Mouse (Mus musculus) heart, embryonic 14.5 days (tissue): ENCODE measurements at regions not wholly inside any gene's neighbourhood (a gene's known extent, or its start where the extent isn't known, plus 50 kb on each side); places are given as distances from the start of the nearest gene placed in this dataset.

Experiments used
- ATAC-seq: fragments of 200-750 bp; cut with Nextera tagmentation; 2 replicates; pipeline ENCODE4 v1.8.0; 2017; ENCODE audit warnings: low read depth, moderate TSS enrichment; ENCODE audit not compliant: insufficient number of reproducible peaks, insufficient read depth, low FRiP score
- H3K27ac ChIP-seq, 2 experiments: fragments of 200-500 bp in 1 of 2; fragments of 300-500 bp in 1 of 2; sonication (generic) in 1 of 2; replicated peaks in 1 of 2; 2 replicates each; pipeline ENCODE4 v1.5.1; 2012 to 2014; ENCODE audit warnings: low read depth in 2 of 2, low read length in 2 of 2, control low read depth in 1 of 2, mild to moderate bottlenecking in 1 of 2, mixed read lengths in 1 of 2; ENCODE audit not compliant: control insufficient read depth in 1 of 2, insufficient read depth in 1 of 2
- H3K27me3 ChIP-seq: fragments of 300-500 bp; sonication (generic); 2 replicates; pipeline ENCODE4 v1.6.1; 2014; ENCODE audit warnings: mild to moderate bottlenecking, low read length, control low read depth; ENCODE audit not compliant: control insufficient read depth, insufficient read depth
- H3K36me3 ChIP-seq: fragments of 300-500 bp; sonication (generic); 2 replicates; pipeline ENCODE4 v1.6.1; 2014; ENCODE audit warnings: mild to moderate bottlenecking, control low read depth, low read length, mixed read lengths; ENCODE audit not compliant: control insufficient read depth, insufficient read depth
- H3K4me1 ChIP-seq, 2 experiments: fragments of 200-500 bp in 1 of 2; fragments of 300-500 bp in 1 of 2; sonication (generic) in 1 of 2; 2 replicates each; pipeline ENCODE4 v1.6.1; 2012 to 2014; ENCODE audit warnings: low read length in 2 of 2, control low read depth in 1 of 2, mixed read lengths in 1 of 2; ENCODE audit not compliant: control insufficient read depth in 2 of 2, insufficient read depth in 2 of 2
- H3K4me2 ChIP-seq: fragments of 300-500 bp; sonication (generic); 2 replicates; pipeline ENCODE4 v1.6.1; 2014; ENCODE audit warnings: mild to moderate bottlenecking, low read length
- H3K4me3 ChIP-seq, 2 experiments: fragments of 200-500 bp in 1 of 2; fragments of 300-500 bp in 1 of 2; sonication (generic) in 1 of 2; 2 replicates each; pipeline ENCODE4 v1.5.1; 2012 to 2014; ENCODE audit warnings: low read length in 2 of 2, mild to moderate bottlenecking in 2 of 2, control low read depth in 1 of 2, low read depth in 1 of 2, moderate library complexity in 1 of 2; ENCODE audit not compliant: control insufficient read depth in 1 of 2, insufficient read depth in 1 of 2
- H3K9ac ChIP-seq: fragments of 300-500 bp; sonication (generic); 2 replicates; pipeline ENCODE4 v1.6.1; 2014; ENCODE audit warnings: mild to moderate bottlenecking, low read length
- H3K9me3 ChIP-seq: fragments of 300-500 bp; sonication (generic); 2 replicates; pipeline ENCODE4 v1.6.1; 2016; ENCODE audit warnings: low read length, control low read depth; ENCODE audit not compliant: control insufficient read depth
- WGBS: fragments of 180-500 bp; shearing (Covaris S2); extraction: QIAGEN DNeasy Blood & Tissue Kit; methylation state at CpG from one replicate; pipeline ENCODE4 v1.1.7; 2014; 5-methylcytosine and 5-hydroxymethylcytosine counted together

DNA sequence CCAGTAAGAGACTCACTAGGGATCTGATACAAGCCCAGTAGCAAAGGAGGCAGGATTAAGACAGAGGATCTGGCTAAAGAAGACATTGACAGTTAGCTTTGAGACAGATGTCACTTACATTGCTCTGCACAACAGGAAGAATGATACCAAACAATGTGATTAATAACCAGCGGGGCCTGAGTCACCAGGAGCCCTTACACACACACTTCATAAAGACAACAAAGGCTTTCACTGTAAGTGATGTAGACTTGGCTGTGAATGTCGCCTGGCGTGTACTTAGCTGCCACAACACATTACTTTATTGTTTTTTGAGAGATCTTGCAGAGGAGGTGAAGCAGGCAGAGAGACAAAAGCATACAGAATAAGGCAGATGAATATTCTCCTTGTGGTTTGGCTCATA is 116.1 kb downstream of the Cdca7 start:
- H3K27me3 ChIP-seq, result no peaks in the 10 kb centered on the region
- H3K4me3 ChIP-seq, result no peak overlapping the region
- H3K36me3 ChIP-seq, result no peaks in the 10 kb centered on the region
- WGBS, result 63% methylated on average over 3 of the region's 3 CpGs
- no peak overlapping the region for H3K4me2 ChIP-seq
- H3K4me1 ChIP-seq, result no peaks in the 10 kb centered on the region
- no peak overlapping the region for H3K9ac ChIP-seq
- ATAC-seq, result no peak
- no peaks in the 10 kb centered on the region for H3K9me3 ChIP-seq
- H3K27ac ChIP-seq, result no peak overlapping the region

DNA sequence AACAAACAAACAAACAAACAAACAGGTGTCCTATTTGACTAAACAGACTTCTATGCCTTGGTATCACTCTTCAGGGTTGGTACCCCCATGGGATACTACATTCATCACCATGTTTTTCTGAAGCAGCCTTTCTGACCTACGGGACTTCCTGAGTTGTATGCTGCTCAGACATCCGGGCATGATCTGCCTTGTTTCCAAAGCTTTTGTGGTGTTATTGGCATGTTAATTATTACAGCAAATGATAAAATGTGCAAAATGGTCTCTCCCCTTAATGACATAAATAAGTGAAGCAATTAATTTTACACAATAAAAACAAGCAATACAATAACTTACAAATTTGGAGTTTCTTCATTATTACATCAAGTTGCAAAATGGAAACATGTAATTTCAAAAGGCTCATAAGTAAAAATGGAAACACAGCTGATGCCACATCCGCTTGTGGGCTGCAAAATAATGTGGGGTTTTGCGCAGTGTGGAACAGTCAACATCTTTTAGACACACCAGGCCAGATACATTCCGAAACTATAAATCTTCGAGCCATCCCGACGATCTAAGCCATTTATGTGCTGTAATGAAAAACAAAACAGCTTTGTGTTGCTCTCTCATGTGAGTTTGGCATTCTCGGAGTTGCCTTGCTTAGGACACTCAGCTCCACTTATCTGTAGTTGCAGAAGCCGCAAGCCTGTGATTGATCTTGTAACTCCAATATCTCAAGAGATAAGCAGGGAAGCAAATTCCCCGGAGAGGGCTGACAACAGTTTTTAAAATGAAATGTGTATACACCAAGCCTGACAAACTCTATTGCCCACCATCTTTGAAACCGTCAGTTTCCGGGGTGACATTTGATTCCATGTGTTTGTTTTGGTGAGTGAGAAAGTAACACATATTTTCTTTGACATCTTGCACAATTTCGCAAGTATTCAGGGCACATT is 121.3 kb downstream of the Cdca7 start:
- Histone ChIP-seq H3K27ac (no peak overlapping the region), H3K36me3 (no peaks in the 10 kb centered on the region), H3K4me2 (no peak overlapping the region), H3K9ac (no peak overlapping the region), H3K4me3 (no peak overlapping the region), H3K9me3 (no peaks in the 10 kb centered on the region), H3K27me3 (no peaks in the 10 kb centered on the region), H3K4me1 (no peaks in the 10 kb centered on the region)
- no peak for ATAC-seq
- 57% methylated on average over 14 of the region's 14 CpGs for WGBS

DNA sequence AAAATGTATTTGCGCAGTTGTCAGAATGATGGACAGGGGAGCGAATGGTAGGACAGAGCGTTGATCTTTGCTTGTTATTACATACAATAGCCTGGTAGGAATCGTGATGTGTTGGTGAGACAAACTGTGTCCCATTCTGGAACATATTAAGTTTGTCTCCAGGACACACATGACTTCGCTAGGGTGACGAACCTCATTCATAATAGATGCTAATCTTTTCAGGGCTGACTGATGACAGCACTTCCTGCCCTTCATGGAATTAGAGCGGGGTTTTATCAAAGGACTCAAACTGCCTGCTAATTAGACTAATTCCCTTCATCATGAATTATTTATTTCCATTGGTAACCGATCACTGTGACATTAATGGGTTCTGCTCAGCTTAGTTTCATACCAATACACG is 122.0 kb downstream of the Cdca7 start:
- Histone ChIP-seq H3K4me3 (no peak overlapping the region), H3K4me1 (no peaks in the 10 kb centered on the region), H3K9me3 (no peaks in the 10 kb centered on the region), H3K27ac (no peak overlapping the region), H3K36me3 (no peaks in the 10 kb centered on the region), H3K27me3 (no peaks in the 10 kb centered on the region), H3K9ac (no peak overlapping the region), H3K4me2 (no peak overlapping the region)
- WGBS, result 75% methylated on average over 9 of the region's 9 CpGs
- no peak for ATAC-seq

DNA sequence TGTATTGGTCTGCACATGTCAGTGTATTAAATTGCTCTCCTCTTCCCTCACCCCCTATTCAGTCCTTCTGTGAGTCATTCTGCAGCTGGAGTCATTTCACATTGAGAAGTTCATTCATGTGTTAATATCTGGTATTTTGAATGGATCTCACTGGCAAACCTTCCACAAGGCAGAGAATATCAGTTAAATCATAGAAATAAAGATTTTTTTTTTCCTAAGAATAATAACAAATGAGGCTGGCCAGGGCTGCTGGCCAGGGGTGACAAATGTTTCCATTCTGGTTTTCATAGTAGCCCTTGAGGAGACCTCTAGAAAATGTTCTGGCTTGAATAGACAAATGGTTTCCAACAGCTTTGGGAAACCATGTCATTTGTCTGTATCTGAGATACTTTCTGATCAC is 124.8 kb downstream of the Cdca7 start:
- no peaks in the 10 kb centered on the region for H3K36me3 ChIP-seq
- no peak overlapping the region for H3K27ac ChIP-seq
- no peak for ATAC-seq
- no peaks in the 10 kb centered on the region for H3K27me3 ChIP-seq
- H3K4me2 ChIP-seq, result no peak overlapping the region
- H3K9me3 ChIP-seq, result no peaks in the 10 kb centered on the region
- peaks cover 0 to under 1% of the 10 kb centered on the region in 2 experiments; a peak in 2 of 4 replicates for H3K4me1 ChIP-seq
- H3K9ac ChIP-seq, result no peak overlapping the region
- H3K4me3 ChIP-seq, result no peak overlapping the region

DNA sequence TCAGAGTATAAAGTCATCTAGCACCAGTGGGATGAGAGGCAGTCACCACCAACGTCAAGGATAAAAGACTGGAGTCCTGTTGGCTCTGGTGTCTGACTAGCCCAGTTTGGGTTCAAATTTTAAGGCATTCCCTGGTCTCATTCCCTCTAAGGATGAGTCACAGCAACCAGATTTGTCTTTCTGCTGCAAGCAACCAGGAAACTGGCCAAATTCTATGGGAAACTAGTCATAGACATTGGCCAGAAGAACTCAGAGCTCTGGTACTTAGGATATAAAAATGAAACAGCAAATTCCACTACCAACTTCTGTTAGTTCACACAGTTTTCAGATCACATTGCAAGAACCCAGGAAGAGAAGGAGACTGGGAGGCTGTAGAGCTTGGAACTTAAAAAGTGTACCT is 126.2 kb downstream of the Cdca7 start:
- Histone ChIP-seq H3K4me3 (no peak overlapping the region), H3K4me1 (peaks cover 0 to 4% of the 10 kb centered on the region in 2 experiments; a peak in 2 of 4 replicates), H3K36me3 (no peaks in the 10 kb centered on the region), H3K27ac (no peak overlapping the region), H3K27me3 (no peaks in the 10 kb centered on the region), H3K9me3 (no peaks in the 10 kb centered on the region), H3K9ac (no peak overlapping the region), H3K4me2 (no peak overlapping the region)
- ATAC-seq, result no peak
- WGBS, result 67% methylated on average over 1 of the region's 1 CpGs

DNA sequence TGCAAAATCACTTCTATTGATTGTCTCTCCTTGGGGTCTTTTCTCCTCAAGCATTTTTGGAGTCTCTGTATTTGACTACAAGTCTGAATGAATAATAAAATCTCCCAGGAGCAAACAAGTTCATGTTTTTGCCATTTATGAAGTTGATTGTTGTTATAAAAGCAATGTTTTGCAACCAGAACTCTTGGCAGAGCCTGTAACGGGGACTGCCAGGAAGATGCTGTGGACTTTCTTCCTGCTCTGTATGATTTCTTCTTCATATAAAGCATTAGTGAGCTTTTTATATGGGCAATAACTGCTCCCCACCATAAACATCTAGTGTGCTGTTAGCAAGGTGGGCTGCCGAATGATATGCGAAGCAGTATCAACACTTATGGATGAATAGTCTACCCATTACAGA is 136.3 kb downstream of the Cdca7 start:
- Histone ChIP-seq H3K4me3 (no peak overlapping the region), H3K4me1 (peaks cover 0 to 3% of the 10 kb centered on the region in 2 experiments; a peak in 1 of 4 replicates), H3K27me3 (no peaks in the 10 kb centered on the region), H3K9me3 (no peaks in the 10 kb centered on the region), H3K36me3 (no peaks in the 10 kb centered on the region), H3K9ac (no peak overlapping the region), H3K4me2 (no peak overlapping the region), H3K27ac (no peak overlapping the region)
- WGBS, result 84% methylated on average over 3 of the region's 3 CpGs
- ATAC-seq, result no peak

DNA sequence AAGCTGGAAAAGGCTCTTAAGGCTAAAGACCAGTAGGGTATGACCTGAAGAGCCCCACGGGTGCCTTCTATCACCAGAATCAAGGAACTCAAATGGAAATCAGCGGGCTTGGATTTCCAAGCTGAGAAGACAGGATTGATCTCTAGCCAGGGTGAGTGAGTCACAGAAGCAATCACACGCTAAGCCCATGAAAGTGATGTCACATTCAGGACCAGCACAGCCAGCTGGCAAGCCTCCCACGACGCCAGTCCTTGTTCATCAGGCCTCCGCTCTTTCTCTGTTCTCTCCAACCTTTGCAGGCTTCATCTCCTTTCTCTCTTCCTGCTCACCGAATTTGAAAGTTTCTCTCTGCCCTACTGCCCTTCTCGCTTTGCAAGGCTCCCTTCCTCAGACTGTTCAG is 138.3 kb downstream of the Cdca7 start:
- Histone ChIP-seq H3K9me3 (no peaks in the 10 kb centered on the region), H3K9ac (no peak overlapping the region), H3K27ac (no peak overlapping the region), H3K4me2 (no peak overlapping the region), H3K4me3 (no peak overlapping the region), H3K27me3 (no peaks in the 10 kb centered on the region), H3K4me1 (peaks cover 0 to 3% of the 10 kb centered on the region in 2 experiments; a peak in 1 of 4 replicates), H3K36me3 (no peaks in the 10 kb centered on the region)
- WGBS, result 55% methylated on average over 8 of the region's 8 CpGs
- ATAC-seq, result no peak

DNA sequence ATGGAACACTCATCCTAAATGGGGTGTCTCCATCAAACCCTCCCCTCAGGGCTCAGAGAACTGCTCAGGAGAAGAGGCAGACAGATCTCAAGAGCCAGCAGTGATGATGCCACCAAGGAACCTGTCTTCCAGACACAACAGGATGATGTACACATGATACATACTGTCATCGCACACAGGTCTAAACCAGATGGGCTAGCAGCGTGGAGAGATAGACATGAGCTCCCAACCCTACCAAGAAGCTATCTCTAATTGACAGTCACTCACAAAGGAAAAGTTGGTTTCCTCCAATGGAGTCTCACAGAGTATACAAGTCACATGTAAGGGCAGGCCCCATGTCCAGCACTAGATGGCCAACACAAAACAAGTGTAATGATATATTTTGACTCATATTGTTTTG is 139.9 kb downstream of the Cdca7 start:
- no peak for ATAC-seq
- H3K27ac ChIP-seq, result no peak overlapping the region

More for the DNA sequence above, 139.9 kb downstream of the Cdca7 start:
- Histone ChIP-seq H3K4me1 (peaks cover 3 to 4% of the 10 kb centered on the region in 2 experiments; a peak in 2 of 4 replicates), H3K4me3 (no peak overlapping the region), H3K9ac (no peak overlapping the region), H3K36me3 (no peaks in the 10 kb centered on the region), H3K9me3 (no peaks in the 10 kb centered on the region), H3K4me2 (no peak overlapping the region), H3K27me3 (no peaks in the 10 kb centered on the region)
- 85% methylated on average over 2 of the region's 2 CpGs for WGBS
